Mouse (Mus musculus): ENCODE data around the gene Slc52a3. TPM values are rescaled to one million over a fixed set of nuclear protein-coding genes. Genes with fewer than 3 reads are reported as not detected.

Slc52a3 gene
- polyA plus RNA-seq, 1 experiment from 2014 or later = 1.0 TPM

DNA sequence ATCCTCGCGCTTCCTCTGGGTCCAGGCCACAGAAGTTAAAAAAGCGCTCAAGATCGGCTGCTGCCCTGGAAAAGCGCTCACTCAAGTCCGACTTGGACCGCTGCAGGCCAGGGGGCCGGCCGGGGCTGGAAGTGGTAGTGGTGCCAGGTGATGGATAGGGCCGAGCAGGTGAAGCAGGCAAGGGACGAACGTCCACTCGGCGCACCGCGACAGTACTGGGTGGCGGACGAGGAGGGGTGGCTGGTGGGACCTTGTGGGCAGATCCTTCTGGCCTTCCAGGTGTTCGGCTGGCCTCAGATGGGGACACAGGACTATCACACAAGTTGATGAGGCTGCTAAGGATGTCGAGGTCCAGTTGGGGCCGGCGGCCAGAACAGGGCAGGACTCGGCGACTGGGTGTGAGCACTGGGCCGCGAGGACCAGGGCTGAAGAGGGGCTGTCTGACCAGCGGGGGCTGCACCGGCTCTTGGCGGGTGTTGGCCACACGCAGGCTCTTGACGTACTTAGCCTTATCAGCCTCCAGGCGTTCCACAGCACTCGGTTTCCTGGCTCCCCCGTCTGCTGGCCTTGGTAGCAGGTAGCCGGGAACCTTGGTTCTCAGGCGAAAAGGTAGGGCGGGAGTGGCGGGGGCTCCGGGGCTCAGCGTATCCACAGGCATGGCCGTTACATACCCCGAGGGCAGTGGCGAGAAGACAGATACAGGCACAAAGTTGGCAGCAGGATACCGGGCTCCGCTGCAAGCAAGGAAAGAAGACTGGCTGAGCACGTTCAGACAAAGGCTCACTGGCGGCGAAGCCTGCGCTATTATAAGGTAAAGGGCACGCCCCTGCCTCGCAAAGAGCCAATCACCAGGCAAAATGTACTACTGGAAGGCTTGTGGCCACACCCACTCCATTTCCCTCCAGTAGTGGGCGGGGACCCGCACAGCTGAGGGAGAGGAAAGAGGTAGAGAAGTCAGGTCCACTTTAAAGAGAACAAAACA lies 25.8 kb upstream of the Slc52a3 start:
- 0 out of 2 replicates have a peak, but pooled peaks cover 3% of the 10 kb centered on the region for H3K27me3 ChIP-seq (ENCODE audit: control insufficient read depth, insufficient read depth, low read length)
- peaks cover 35% of the 10 kb centered on the region for H3K4me1 ChIP-seq (ENCODE audit: control insufficient read depth, insufficient read depth, low read length)
- 53% methylated on average over 53 of the region's 53 CpGs for WGBS
- H3K27ac ChIP-seq (ENCODE audit: low read depth, low read length) = peak overlapping the region; percentile 82
- no peaks in the 10 kb centered on the region; the same call in 1 of the 2 replicates for H3K36me3 ChIP-seq (ENCODE audit: control insufficient read depth, insufficient read depth, low read length)
- ATAC-seq (ENCODE audit: insufficient read depth, low FRiP score, low TSS enrichment) (peak; percentile 80), DNase-seq (ENCODE audit: low spot score) (peak; percentile 92)
- peak overlapping the region; percentile 40 for H3K4me3 ChIP-seq (ENCODE audit: low read depth, low read length)
- H3K4me2 ChIP-seq (ENCODE audit: low read depth) = peak overlapping the region; percentile 65
- H3K9me3 ChIP-seq (ENCODE audit: control insufficient read depth, low read length) = no peaks in the 10 kb centered on the region
- peak overlapping the region; percentile 76 for H3K9ac ChIP-seq (ENCODE audit: low read length)

DNA sequence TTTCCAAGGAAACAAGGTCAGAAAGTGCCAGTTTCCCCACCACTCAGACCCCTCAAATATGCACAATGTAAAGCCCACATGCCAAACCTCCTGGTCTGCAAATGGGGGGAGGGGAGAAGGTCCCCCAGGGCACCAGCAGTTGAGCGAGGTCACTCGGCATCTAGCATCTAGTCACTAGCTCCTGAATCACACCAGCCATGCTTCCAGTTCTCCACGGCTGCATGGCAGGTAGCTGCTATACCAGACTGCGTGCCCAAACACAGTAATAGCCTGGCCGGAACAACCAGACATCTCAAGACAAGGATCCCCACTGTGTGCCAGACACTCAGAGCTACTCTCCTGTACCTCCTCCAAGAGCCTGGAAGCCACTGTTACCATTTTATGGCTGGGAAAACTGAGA lies 24.6 kb upstream of the Slc52a3 start:
- DNase-seq (ENCODE audit: low spot score) = no peak
- no peak overlapping the region for H3K27ac ChIP-seq (ENCODE audit: low read depth, low read length)
- H3K4me3 ChIP-seq (ENCODE audit: low read depth, low read length) = no peak overlapping the region
- peaks cover 33% of the 10 kb centered on the region for H3K4me1 ChIP-seq (ENCODE audit: control insufficient read depth, insufficient read depth, low read length)
- H3K4me2 ChIP-seq (ENCODE audit: low read depth) = no peak overlapping the region
- 88% methylated on average over 5 of the region's 5 CpGs for WGBS
- ATAC-seq (ENCODE audit: insufficient read depth, low FRiP score, low TSS enrichment) = no peak
- 0 out of 2 replicates have a peak, but pooled peaks cover 3% of the 10 kb centered on the region for H3K27me3 ChIP-seq (ENCODE audit: control insufficient read depth, insufficient read depth, low read length)
- no peaks in the 10 kb centered on the region; the same call in 1 of the 2 replicates for H3K36me3 ChIP-seq (ENCODE audit: control insufficient read depth, insufficient read depth, low read length)
- H3K9me3 ChIP-seq (ENCODE audit: control insufficient read depth, low read length) = no peaks in the 10 kb centered on the region
- H3K9ac ChIP-seq (ENCODE audit: low read length) = no peak overlapping the region

DNA sequence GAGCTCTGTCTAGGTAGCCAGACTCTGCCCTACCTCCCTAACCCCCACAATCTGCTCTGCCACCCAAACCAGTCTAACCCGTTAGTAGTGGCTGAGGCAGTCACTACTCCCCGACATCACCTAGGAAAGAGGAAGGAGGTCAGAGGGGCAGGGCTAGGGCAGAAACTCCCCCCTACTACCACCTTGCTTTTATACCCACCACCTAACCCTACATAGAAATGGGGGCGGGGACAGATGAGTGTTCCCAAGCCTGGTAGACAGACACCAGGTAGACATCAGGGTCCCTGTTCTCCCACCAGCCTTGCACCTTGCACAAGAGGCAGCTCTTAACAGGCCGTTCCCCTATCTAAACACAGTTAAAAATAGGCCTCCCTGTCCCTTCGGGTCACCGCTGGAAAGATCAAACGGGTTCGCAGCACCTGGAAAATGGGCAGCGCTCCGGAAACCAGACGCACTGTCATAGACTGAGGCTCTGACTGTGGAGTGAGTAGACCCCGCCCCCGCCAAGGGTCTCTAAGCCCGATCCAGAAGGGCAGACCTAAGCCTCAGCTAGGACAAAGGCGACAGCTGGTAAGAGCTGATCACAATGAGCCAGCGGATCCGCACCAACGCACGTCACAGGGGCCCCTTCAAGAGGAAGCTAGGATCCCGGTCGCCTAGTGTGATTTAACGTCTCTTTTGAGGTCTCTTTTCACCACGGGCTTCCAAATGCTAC lies 23.3 kb upstream of the Slc52a3 start:
- peak; percentile 81 for DNase-seq (ENCODE audit: low spot score)
- Histone ChIP-seq H3K4me1 (ENCODE audit: control insufficient read depth, insufficient read depth, low read length) (peaks cover 38% of the 10 kb centered on the region), H3K4me2 (ENCODE audit: low read depth) (peak overlapping the region; percentile 50), H3K36me3 (ENCODE audit: control insufficient read depth, insufficient read depth, low read length) (no peaks in the 10 kb centered on the region; the same call in 1 of the 2 replicates), H3K4me3 (ENCODE audit: low read depth, low read length) (peak overlapping the region; percentile 27), H3K27ac (ENCODE audit: low read depth, low read length) (peak overlapping the region; percentile 87), H3K9me3 (ENCODE audit: control insufficient read depth, low read length) (no peaks in the 10 kb centered on the region), H3K27me3 (ENCODE audit: control insufficient read depth, insufficient read depth, low read length) (0 out of 2 replicates have a peak, but pooled peaks cover 3% of the 10 kb centered on the region), H3K9ac (ENCODE audit: low read length) (peak overlapping the region; percentile 58)
- WGBS = 11% methylated on average over 23 of the region's 23 CpGs
- peak; percentile 81 for ATAC-seq (ENCODE audit: insufficient read depth, low FRiP score, low TSS enrichment)

DNA sequence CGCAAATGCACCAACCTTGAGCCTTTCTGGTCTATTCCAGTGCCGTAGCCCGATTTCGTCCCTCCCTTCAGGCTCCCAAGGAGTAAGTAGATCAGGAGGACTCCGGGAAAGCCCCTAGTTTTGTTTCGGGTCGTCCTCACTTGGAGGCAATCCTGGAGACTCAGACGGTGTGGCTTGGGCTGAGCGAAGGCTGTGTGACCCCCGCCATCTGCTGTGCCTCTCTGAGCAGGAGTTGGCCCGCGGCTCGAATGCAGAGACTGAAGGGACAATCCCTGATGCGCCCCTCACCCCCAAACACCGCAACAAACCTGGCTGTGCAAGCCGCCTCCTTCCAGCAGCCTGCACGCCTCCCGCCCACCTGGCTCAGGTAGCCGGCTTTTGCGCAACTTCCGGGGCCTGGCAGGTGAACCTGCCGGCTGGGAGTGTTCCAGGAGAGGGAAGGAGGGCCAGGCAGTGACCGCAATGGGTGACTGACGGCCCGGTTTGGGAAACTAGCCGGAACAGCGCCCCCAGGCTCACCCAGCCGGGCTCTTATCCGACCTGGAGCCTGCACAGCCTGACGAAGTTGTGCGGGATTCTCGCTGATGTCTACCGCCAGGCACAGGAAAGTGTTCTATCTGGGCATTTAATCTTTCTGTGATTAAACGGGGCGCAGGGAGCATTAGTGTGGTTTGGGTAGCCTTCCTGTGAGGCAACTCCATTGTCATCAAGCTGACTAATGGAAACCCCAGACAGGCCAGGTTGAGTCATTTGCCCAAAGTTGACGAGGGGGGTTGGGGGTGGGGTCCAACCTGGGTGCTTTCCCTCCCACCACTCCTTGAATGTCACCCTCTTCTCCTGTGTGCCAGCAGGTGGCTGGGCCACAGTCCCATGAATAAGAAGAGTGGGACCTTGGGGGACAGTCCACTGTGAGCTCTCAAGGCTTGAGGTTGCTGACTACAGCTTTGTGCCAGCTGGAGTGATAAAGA lies 22.4 kb upstream of the Slc52a3 start:
- Histone ChIP-seq H3K9me3 (ENCODE audit: control insufficient read depth, low read length) (no peaks in the 10 kb centered on the region), H3K4me2 (ENCODE audit: low read depth) (peak overlapping the region; percentile 50), H3K4me1 (ENCODE audit: control insufficient read depth, insufficient read depth, low read length) (peaks cover 42% of the 10 kb centered on the region), H3K36me3 (ENCODE audit: control insufficient read depth, insufficient read depth, low read length) (no peaks in the 10 kb centered on the region; the same call in 1 of the 2 replicates), H3K9ac (ENCODE audit: low read length) (peak overlapping the region; percentile 58), H3K4me3 (ENCODE audit: low read depth, low read length) (peak overlapping the region; percentile 27), H3K27ac (ENCODE audit: low read depth, low read length) (peak overlapping the region; percentile 87), H3K27me3 (ENCODE audit: control insufficient read depth, insufficient read depth, low read length) (0 out of 2 replicates have a peak, but pooled peaks cover 3% of the 10 kb centered on the region)
- 5% methylated on average over 36 of the region's 36 CpGs for WGBS
- ATAC-seq (ENCODE audit: insufficient read depth, low FRiP score, low TSS enrichment) = 0 out of 2 replicates have a peak, but pooled peaks have one; percentile 13
- DNase-seq (ENCODE audit: low spot score) = peak; percentile 31

DNA sequence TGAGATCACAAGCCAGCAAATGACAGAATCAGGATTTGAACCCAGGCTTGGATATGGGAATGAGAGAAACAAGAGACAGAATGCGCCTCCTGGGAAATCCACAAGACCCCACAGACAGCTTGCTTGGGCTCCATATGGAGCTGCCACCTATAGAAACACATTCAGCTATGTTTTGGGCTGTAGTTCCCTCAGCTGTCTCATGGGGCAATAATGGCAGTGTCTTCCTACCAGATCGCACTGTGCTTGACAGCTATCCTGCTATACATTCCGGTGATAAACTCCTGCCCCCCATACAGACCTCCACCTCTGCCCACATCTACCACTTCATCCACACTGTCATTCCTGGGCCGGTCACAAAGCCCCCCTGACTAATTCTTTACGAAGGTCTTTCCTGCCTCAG lies 21.0 kb upstream of the Slc52a3 start:
- no peak for ATAC-seq (ENCODE audit: insufficient read depth, low FRiP score, low TSS enrichment)
- no peak overlapping the region for H3K27ac ChIP-seq (ENCODE audit: low read depth, low read length)
- no peaks in the 10 kb centered on the region for H3K36me3 ChIP-seq (ENCODE audit: control insufficient read depth, insufficient read depth, low read length)
- H3K4me1 ChIP-seq (ENCODE audit: control insufficient read depth, insufficient read depth, low read length) = peaks cover 40% of the 10 kb centered on the region
- 91% methylated on average over 5 of the region's 5 CpGs for WGBS
- H3K9me3 ChIP-seq (ENCODE audit: control insufficient read depth, low read length) = no peaks in the 10 kb centered on the region
- no peak overlapping the region for H3K4me2 ChIP-seq (ENCODE audit: low read depth)
- no peak overlapping the region for H3K9ac ChIP-seq (ENCODE audit: low read length)
- no peak overlapping the region for H3K4me3 ChIP-seq (ENCODE audit: low read depth, low read length)
- DNase-seq (ENCODE audit: low spot score) = peak; percentile 9
- 0 out of 2 replicates have a peak, but pooled peaks cover 3% of the 10 kb centered on the region for H3K27me3 ChIP-seq (ENCODE audit: control insufficient read depth, insufficient read depth, low read length)

DNA sequence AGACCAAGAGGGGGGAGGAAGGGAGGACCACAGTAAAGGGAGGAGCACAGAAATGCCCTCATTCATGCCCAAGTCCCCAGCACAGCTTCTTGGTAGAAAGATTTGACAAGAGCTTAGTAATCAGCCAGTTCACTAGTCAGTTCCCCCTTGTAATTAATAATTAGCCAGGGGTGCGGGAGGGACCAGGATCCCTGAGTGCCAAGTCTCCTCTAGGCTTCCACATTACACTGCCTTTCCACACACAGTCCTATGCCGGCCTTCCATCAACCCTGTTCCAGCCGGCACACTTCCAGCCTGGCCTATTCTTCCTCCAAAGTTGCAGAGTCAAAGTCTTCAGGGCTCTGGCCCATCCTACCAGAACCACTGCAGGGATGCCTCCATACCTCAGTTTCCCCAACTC lies 20.2 kb upstream of the Slc52a3 start:
- ATAC-seq (ENCODE audit: insufficient read depth, low FRiP score, low TSS enrichment) (no peak), DNase-seq (ENCODE audit: low spot score) (no peak)
- no peak overlapping the region for H3K4me3 ChIP-seq (ENCODE audit: low read depth, low read length)
- H3K27me3 ChIP-seq (ENCODE audit: control insufficient read depth, insufficient read depth, low read length) = 0 out of 2 replicates have a peak, but pooled peaks cover 3% of the 10 kb centered on the region
- H3K36me3 ChIP-seq (ENCODE audit: control insufficient read depth, insufficient read depth, low read length) = no peaks in the 10 kb centered on the region
- no peaks in the 10 kb centered on the region for H3K9me3 ChIP-seq (ENCODE audit: control insufficient read depth, low read length)
- H3K9ac ChIP-seq (ENCODE audit: low read length) = no peak overlapping the region
- H3K4me2 ChIP-seq (ENCODE audit: low read depth) = no peak overlapping the region
- H3K4me1 ChIP-seq (ENCODE audit: control insufficient read depth, insufficient read depth, low read length) = peaks cover 40% of the 10 kb centered on the region
- no peak overlapping the region for H3K27ac ChIP-seq (ENCODE audit: low read depth, low read length)
- WGBS = 93% methylated on average over 3 of the region's 3 CpGs

DNA sequence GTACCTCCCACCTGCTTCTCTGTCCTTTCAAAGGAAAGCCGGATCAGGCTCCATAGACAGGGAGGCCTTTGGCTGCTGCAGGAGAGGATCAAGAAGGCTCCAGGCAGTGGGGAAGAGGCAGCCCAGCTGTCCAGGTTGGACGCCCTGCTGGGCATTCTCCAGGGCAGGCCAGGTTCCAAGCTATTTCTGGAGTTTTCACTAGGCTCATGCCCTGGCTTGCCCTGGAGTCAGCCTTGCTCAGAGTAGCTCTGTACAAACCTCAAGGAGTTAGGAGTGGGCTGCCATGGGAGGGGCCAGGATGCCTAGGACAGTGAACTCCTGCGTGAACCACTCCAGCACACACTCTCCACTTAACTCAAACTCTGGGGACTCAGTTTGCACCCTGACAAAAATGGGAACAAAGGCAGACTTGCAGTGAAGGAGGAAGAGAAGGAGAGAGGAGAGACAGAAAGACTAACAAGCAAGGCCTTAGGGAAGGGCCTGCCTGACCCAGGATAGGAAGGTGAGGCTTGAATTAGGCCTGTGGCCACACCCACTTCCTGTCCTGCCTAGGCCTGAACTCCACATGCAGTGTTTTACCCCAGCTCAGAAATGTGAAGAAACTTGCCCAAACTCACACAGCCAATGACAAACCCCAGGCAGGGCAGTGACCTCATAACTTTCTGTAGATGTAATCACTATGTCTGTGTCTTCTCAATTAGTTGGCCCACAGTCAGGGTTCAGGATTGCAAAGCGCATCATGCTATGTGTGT lies 18.4 kb upstream of the Slc52a3 start:
- Histone ChIP-seq H3K9ac (ENCODE audit: low read length) (no peak overlapping the region), H3K27ac (ENCODE audit: low read depth, low read length) (no peak overlapping the region), H3K27me3 (ENCODE audit: control insufficient read depth, insufficient read depth, low read length) (0 out of 2 replicates have a peak, but pooled peaks cover 1% of the 10 kb centered on the region), H3K4me2 (ENCODE audit: low read depth) (no peak overlapping the region), H3K4me1 (ENCODE audit: control insufficient read depth, insufficient read depth, low read length) (peaks cover 33% of the 10 kb centered on the region), H3K4me3 (ENCODE audit: low read depth, low read length) (no peak overlapping the region), H3K9me3 (ENCODE audit: control insufficient read depth, low read length) (no peaks in the 10 kb centered on the region), H3K36me3 (ENCODE audit: control insufficient read depth, insufficient read depth, low read length) (no peaks in the 10 kb centered on the region)
- WGBS = 90% methylated on average over 4 of the region's 4 CpGs
- DNase-seq (ENCODE audit: low spot score) (no peak), ATAC-seq (ENCODE audit: insufficient read depth, low FRiP score, low TSS enrichment) (no peak)

Measured in neural tube, embryonic 11.5 days (tissue).